21 mouse cellular contexts compared by ENCODE assay signal in genomic region chr6:68736068-68736467, GRCm38 (mm10).
A peak's percentile ranks its signal among the peaks of the same experiment; 100 is the strongest.
DNase-seq lines count a peak whose midpoint lies in the region; ATAC-seq and TF ChIP-seq lines count a peak whose summit lies in the region.
"Had no signal": no experiment of that assay in that cellular context is flagged by ENCODE, and none has a peak within 500 bp of the region (broad histone marks: within the 10 kb centered on the region; RNA-seq: fewer than 3 reads in every experiment).

No protein-coding gene starts in this region.

- no peaks in the 10 kb centered on the region for H3K36me3 ChIP-seq in spleen, adult 2 months (ENCODE audit: control insufficient read depth, insufficient read depth, low read length)
- H3K36me3 ChIP-seq: embryonic facial prominence, embryonic 10.5 days; embryonic facial prominence, embryonic 12.5 days; forebrain, embryonic 15.5 days; G1E had no signal

- peaks cover 2% of the 10 kb centered on the region; the same call in 1 of the 2 replicates for H3K4me1 ChIP-seq in spleen, adult 2 months (ENCODE audit: control insufficient read depth, insufficient read depth, insufficient read length)
- H3K4me1 ChIP-seq: embryonic facial prominence, embryonic 10.5 days; embryonic facial prominence, embryonic 12.5 days; forebrain, embryonic 13.5 days; forebrain, embryonic 15.5 days had no signal

- no peaks in the 10 kb centered on the region for H3K27me3 ChIP-seq in spleen, adult 2 months (ENCODE audit: control insufficient read depth, insufficient read depth, low read length)
- H3K27me3 ChIP-seq: embryonic facial prominence, embryonic 12.5 days; forebrain, embryonic 13.5 days; forebrain, embryonic 15.5 days; Patski had no signal

- no peak for TF ChIP-seq POLR2A in spleen, adult 2 months (IDR thresholded peaks at IDR 0.05; ENCODE audit: low read depth, low read length)

- H3K4me3 ChIP-seq in spleen, adult 2 months (ENCODE audit: extremely low read depth, insufficient read depth, insufficient read length): peak overlapping the region; percentile 36; the same call in 1 of the 2 replicates
- H3K4me3 ChIP-seq: embryonic facial prominence, embryonic 10.5 days; embryonic facial prominence, embryonic 12.5 days; forebrain, embryonic 13.5 days; forebrain, embryonic 15.5 days had no signal

- ATAC-seq in neutrophil, adult 5-6 weeks (ENCODE audit: extremely low read depth, insufficient number of reproducible peaks, low FRiP score, poor library complexity, severe bottlenecking): peak; percentile 46; the same call in 1 of the 2 replicates
- ATAC-seq: activated CD4-positive, CD25-positive, alpha-beta regulatory T cell, adult 4 months; forebrain, embryonic 13.5 days; forebrain, embryonic 15.5 days; forebrain, postnatal 0 days; Patski had no signal

- DNase-seq in spleen, adult 2 months (ENCODE audit: low read depth in 1 of 2, low spot score in 2 of 2): no peak
- no peak for DNase-seq in spleen, postnatal 4 days (ENCODE audit: low spot score in 2 of 2)
- peak; percentile 17 to 18 for DNase-seq in B cell, adult 2 months
- DNase-seq in adrenal gland, adult 2 months: no peak
- no peak for DNase-seq in gastrocnemius, adult 18-20 months (ENCODE audit: low spot score)
- DNase-seq: adrenal gland, postnatal 10 days; adrenal gland, postnatal 25 days; cerebellum, adult 11-12 months; cerebellum, adult 2 months; cerebellum, adult 9-10 months; cerebellum, postnatal 10 days; cerebellum, postnatal 25 days; forebrain, postnatal 0 days had no signal

- TF ChIP-seq CTCF in spleen, adult 2 months (IDR thresholded peaks at IDR 0.05; ENCODE audit: extremely low read depth, insufficient read depth, insufficient read length, insufficient replicate concordance): no peak

- H3K27ac ChIP-seq in spleen, adult 2 months (ENCODE audit: insufficient read depth, low read length): peak overlapping the region; percentile 83
- H3K27ac ChIP-seq: embryonic facial prominence, embryonic 10.5 days; embryonic facial prominence, embryonic 12.5 days; forebrain, embryonic 13.5 days; forebrain, embryonic 15.5 days had no signal

Comparison
In these comparisons a context has a peak if more than half of its experiments do, and no peak if none do; other contexts are left out.
1. DNase-seq: peak in B cell, adult 2 months (2 of 2); none in spleen, adult 2 months (0 of 2), spleen, postnatal 4 days (0 of 2), adrenal gland, adult 2 months (single experiment) and gastrocnemius, adult 18-20 months (single experiment).